In genomic region chr9:71879415-71879814, GRCm38 (mm10) we compare ENCODE assay signal across 12 mouse cellular contexts.
A peak's percentile ranks its signal among the peaks of the same experiment; 100 is the strongest.
DNase-seq lines count a peak whose midpoint lies in the region; ATAC-seq lines count a peak whose summit lies in the region.
"Had no signal": no experiment of that assay in that cellular context is flagged by ENCODE, and none has a peak within 500 bp of the region (broad histone marks: within the 10 kb centered on the region; RNA-seq: fewer than 3 reads in every experiment).

No protein-coding gene starts in this region.

- WGBS in kidney, embryonic 15.5 days: 35% methylated on average over 2 of the region's 2 CpGs
- 5% methylated on average over 2 of the region's 2 CpGs for WGBS in forebrain, embryonic 15.5 days
- WGBS in midbrain, embryonic 13.5 days: 8% methylated on average over 2 of the region's 2 CpGs

- H3K27me3 ChIP-seq in kidney, embryonic 15.5 days: no peaks in the 10 kb centered on the region
- no peaks in the 10 kb centered on the region for H3K27me3 ChIP-seq in forebrain, embryonic 15.5 days
- H3K27me3 ChIP-seq in midbrain, embryonic 13.5 days: no peaks in the 10 kb centered on the region

- H3K4me1 ChIP-seq in kidney, embryonic 15.5 days: peaks cover 10% of the 10 kb centered on the region
- peaks cover 35% of the 10 kb centered on the region for H3K4me1 ChIP-seq in forebrain, embryonic 15.5 days
- peaks cover 36% of the 10 kb centered on the region for H3K4me1 ChIP-seq in midbrain, embryonic 13.5 days (replicated peaks)

- no peak overlapping the region for H3K9ac ChIP-seq in kidney, embryonic 15.5 days
- H3K9ac ChIP-seq in forebrain, embryonic 15.5 days (replicated peaks): no peak overlapping the region
- no peak overlapping the region for H3K9ac ChIP-seq in midbrain, embryonic 13.5 days (replicated peaks)

- no peak overlapping the region for H3K4me2 ChIP-seq in kidney, embryonic 15.5 days
- H3K4me2 ChIP-seq in forebrain, embryonic 15.5 days (replicated peaks): no peak overlapping the region
- no peak overlapping the region for H3K4me2 ChIP-seq in midbrain, embryonic 13.5 days (replicated peaks)

- DNase-seq in kidney, postnatal 4 days: no peak
- DNase-seq in adipocyte (ENCODE audit: low spot score): peak; percentile 65
- no peak for DNase-seq in ovary, postnatal 14 days (ENCODE audit: low spot score)
- no peak for DNase-seq in heart, adult 8-10 months (ENCODE audit: low spot score)
- no peak for DNase-seq in gastrocnemius, adult 18-20 months (ENCODE audit: low spot score)
- DNase-seq: adrenal gland, adult 8-10 months; lung, adult 18-20 months; spleen, adult 18-20 months; thymus, postnatal 4 days had no signal

- no peak for ATAC-seq in kidney, embryonic 15.5 days (replicated peaks; ENCODE audit: low FRiP score)
- peak; percentile 75 for ATAC-seq in forebrain, embryonic 15.5 days (replicated peaks)
- ATAC-seq in midbrain, embryonic 13.5 days: peak; percentile 89

- no peak overlapping the region for H3K4me3 ChIP-seq in kidney, embryonic 15.5 days (replicated peaks)
- no peak overlapping the region for H3K4me3 ChIP-seq in forebrain, embryonic 15.5 days
- H3K4me3 ChIP-seq in midbrain, embryonic 13.5 days (replicated peaks): no peak overlapping the region

- no peaks in the 10 kb centered on the region for H3K9me3 ChIP-seq in kidney, embryonic 15.5 days (replicated peaks)
- H3K9me3 ChIP-seq in forebrain, embryonic 15.5 days: no peaks in the 10 kb centered on the region
- no peaks in the 10 kb centered on the region for H3K9me3 ChIP-seq in midbrain, embryonic 13.5 days

- peaks cover 56% of the 10 kb centered on the region for H3K36me3 ChIP-seq in kidney, embryonic 15.5 days
- peaks cover 13% of the 10 kb centered on the region; the same call in 1 of the 2 replicates for H3K36me3 ChIP-seq in forebrain, embryonic 15.5 days
- peaks cover 36% of the 10 kb centered on the region for H3K36me3 ChIP-seq in midbrain, embryonic 13.5 days

- H3K27ac ChIP-seq in kidney, embryonic 15.5 days: peak overlapping the region; percentile 76
- peak overlapping the region; percentile 35 for H3K27ac ChIP-seq in forebrain, embryonic 15.5 days (replicated peaks)
- H3K27ac ChIP-seq in midbrain, embryonic 13.5 days: peak overlapping the region; percentile 67
